Mouse (Mus musculus): ENCODE measurements around the gene Wdr62. TPM values are rescaled to one million over a fixed set of nuclear protein-coding genes. Genes with fewer than 3 reads are reported as not detected.

Gene Wdr62
- total and polyA plus RNA-seq, 2 experiments from 2014 or later = 2.7 to 3.2 TPM

DNA sequence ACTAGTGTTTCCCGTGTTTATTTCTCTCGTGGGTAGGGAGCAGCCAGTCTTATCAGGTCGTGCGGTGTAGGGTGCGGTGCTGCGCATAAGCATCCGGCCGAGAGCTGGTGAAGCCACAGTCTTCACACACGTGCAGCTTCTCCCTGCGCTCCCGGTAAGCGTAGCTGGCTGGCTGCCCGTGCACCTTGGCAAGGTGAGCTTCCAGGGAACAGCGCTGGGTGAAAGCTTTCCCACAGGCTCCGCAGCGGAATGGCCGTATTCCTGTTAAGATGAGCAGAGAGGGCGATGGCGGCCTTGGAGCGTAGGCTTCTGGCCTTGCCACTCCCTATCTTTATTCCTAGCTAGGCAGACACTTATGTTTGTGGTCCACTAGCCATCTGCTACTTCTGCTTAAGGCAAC lies 46.8 kb downstream of the Wdr62 start:
- Histone ChIP-seq H3K36me3 (ENCODE audit: insufficient read depth) (peaks cover 18% of the 10 kb centered on the region), H3K4me1 (ENCODE audit: insufficient read depth) (0 out of 2 replicates have a peak, but pooled peaks cover 5% of the 10 kb centered on the region), H3K27ac (ENCODE audit: low read depth, low read length) (no peak overlapping the region), H3K4me2 (ENCODE audit: low read depth) (no peak overlapping the region), H3K9me3 (ENCODE audit: low read length) (no peaks in the 10 kb centered on the region), H3K4me3 (ENCODE audit: low read depth, low read length) (no peak overlapping the region), H3K27me3 (ENCODE audit: insufficient read depth, low read length) (no peaks in the 10 kb centered on the region), H3K9ac (no peak overlapping the region)
- no peak for TF ChIP-seq CTCF (IDR thresholded peaks at IDR 0.05; ENCODE audit: low read depth)
- 91% methylated on average over 20 of the region's 20 CpGs for WGBS
- ATAC-seq (no peak), DNase-seq (no peak)

GRCm38 (mm10) chr7:30232631-30233148 lies 47.5 kb downstream of the Wdr62 start:
- peak overlapping the region; percentile 69 for H3K4me3 ChIP-seq (ENCODE audit: low read depth, low read length)
- peak overlapping the region; percentile 64 for H3K4me2 ChIP-seq (ENCODE audit: low read depth)
- WGBS = 5% methylated on average over 24 of the region's 24 CpGs
- H3K9me3 ChIP-seq (ENCODE audit: low read length) = no peaks in the 10 kb centered on the region
- H3K4me1 ChIP-seq (ENCODE audit: insufficient read depth) = 0 out of 2 replicates have a peak, but pooled peaks cover 5% of the 10 kb centered on the region
- H3K36me3 ChIP-seq (ENCODE audit: insufficient read depth) = peaks cover 22% of the 10 kb centered on the region
- H3K27ac ChIP-seq (ENCODE audit: low read depth, low read length) = peak overlapping the region; percentile 97
- TF ChIP-seq CTCF (IDR thresholded peaks at IDR 0.05; ENCODE audit: low read depth) = peak; percentile 61
- H3K9ac ChIP-seq = peak overlapping the region; percentile 67
- no peaks in the 10 kb centered on the region for H3K27me3 ChIP-seq (ENCODE audit: insufficient read depth, low read length)
- DNase-seq = peak; percentile 35
- ATAC-seq = no peak

- 1% methylated on average over 67 of the region's 67 CpGs for whole genome bisulfite sequencing
- 0 out of 2 replicates have a peak, but pooled peaks cover 5% of the 10 kb centered on the region for H3K4me1 ChIP-seq (ENCODE audit: insufficient read depth)
- ATAC-seq = peak; percentile 97
These were observed 48.4 kb downstream of the Wdr62 start, which contains the start of the genes Polr2i and Tbcb for GRCm38 (mm10) chr7:30231669-30232454. Gene Polr2i, plus strand, starts transcription at chr7:30231948. Gene Tbcb, minus strand, starts transcription at chr7:30232272.

GRCm38 (mm10) chr7:30231328-30231668 lies 48.9 kb downstream of the Wdr62 start:
- peak overlapping the region; percentile 64 for H3K4me2 ChIP-seq (ENCODE audit: low read depth)
- H3K27me3 ChIP-seq (ENCODE audit: insufficient read depth, low read length) = no peaks in the 10 kb centered on the region
- no peaks in the 10 kb centered on the region for H3K9me3 ChIP-seq (ENCODE audit: low read length)
- DNase-seq = no peak
- H3K27ac ChIP-seq (ENCODE audit: low read depth, low read length) = peak overlapping the region; percentile 97
- 0% methylated on average over 16 of the region's 16 CpGs for WGBS
- TF ChIP-seq CTCF (IDR thresholded peaks at IDR 0.05; ENCODE audit: low read depth) = no peak
- peak overlapping the region; percentile 69 for H3K4me3 ChIP-seq (ENCODE audit: low read depth, low read length)
- H3K9ac ChIP-seq = peak overlapping the region; percentile 67
- H3K36me3 ChIP-seq (ENCODE audit: insufficient read depth) = peaks cover 36% of the 10 kb centered on the region
- H3K4me1 ChIP-seq (ENCODE audit: insufficient read depth) = 0 out of 2 replicates have a peak, but pooled peaks cover 5% of the 10 kb centered on the region
- ATAC-seq = no peak; the same call in 1 of the 2 replicates

More at GRCm38 (mm10) chr7:30231669-30232454, 48.4 kb downstream of the Wdr62 start, which contains the start of the genes Polr2i and Tbcb:
- Histone ChIP-seq H3K9ac (peak within 1 kb of the TSS; percentile 67), H3K27me3 (ENCODE audit: insufficient read depth, low read length) (no peaks in the 10 kb centered on the region), H3K36me3 (ENCODE audit: insufficient read depth) (peaks cover 30% of the 10 kb centered on the region), H3K4me2 (ENCODE audit: low read depth) (peak within 1 kb of the TSS; percentile 64), H3K27ac (ENCODE audit: low read depth, low read length) (peak within 1 kb of the TSS; percentile 97), H3K9me3 (ENCODE audit: low read length) (no peaks in the 10 kb centered on the region), H3K4me3 (ENCODE audit: low read depth, low read length) (peak within 1 kb of the TSS; percentile 69)
- DNase-seq = peak; percentile 99
- no peak; the same call in 1 of the 2 replicates for TF ChIP-seq CTCF (IDR thresholded peaks at IDR 0.05; ENCODE audit: low read depth)

GRCm38 (mm10) chr7:30224206-30224605 lies 56.0 kb downstream of the Wdr62 start:
- Histone ChIP-seq H3K27ac (ENCODE audit: low read depth, low read length) (no peak overlapping the region), H3K4me3 (ENCODE audit: low read depth, low read length) (no peak overlapping the region), H3K4me2 (ENCODE audit: low read depth) (no peak overlapping the region), H3K9me3 (ENCODE audit: low read length) (no peaks in the 10 kb centered on the region), H3K36me3 (ENCODE audit: insufficient read depth) (peaks cover 51% of the 10 kb centered on the region), H3K4me1 (ENCODE audit: insufficient read depth) (no peaks in the 10 kb centered on the region; the same call in 1 of the 2 replicates), H3K9ac (no peak overlapping the region), H3K27me3 (ENCODE audit: insufficient read depth, low read length) (no peaks in the 10 kb centered on the region)
- 89% methylated on average over 12 of the region's 12 CpGs for WGBS
- no peak for TF ChIP-seq CTCF (IDR thresholded peaks at IDR 0.05; ENCODE audit: low read depth)
- ATAC-seq (no peak), DNase-seq (no peak)

DNA sequence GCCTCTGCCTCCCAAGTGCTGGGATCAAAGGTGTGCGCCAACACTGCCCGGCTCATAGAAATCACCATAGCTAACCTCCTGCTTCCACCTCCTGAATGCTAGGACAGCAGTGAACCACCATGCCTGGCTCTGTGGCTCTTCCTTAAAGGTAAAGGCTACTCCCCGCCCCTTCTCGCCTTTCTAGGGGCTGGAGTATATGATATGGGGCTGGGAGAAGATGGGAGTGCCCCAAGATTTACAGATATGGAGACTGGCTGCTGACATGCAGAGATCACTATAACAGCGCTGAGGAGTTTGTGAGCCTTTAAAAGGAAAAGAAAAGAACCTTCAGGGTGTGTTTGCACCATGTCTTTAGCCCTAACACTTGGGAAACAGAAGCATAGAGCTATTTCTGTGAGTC lies 58.0 kb downstream of the Wdr62 start:
- no peak overlapping the region for H3K4me2 ChIP-seq (ENCODE audit: low read depth)
- no peak overlapping the region for H3K4me3 ChIP-seq (ENCODE audit: low read depth, low read length)
- no peak overlapping the region for H3K27ac ChIP-seq (ENCODE audit: low read depth, low read length)
- WGBS = 97% methylated on average over 5 of the region's 5 CpGs
- no peak overlapping the region for H3K9ac ChIP-seq
- DNase-seq = no peak
- no peaks in the 10 kb centered on the region; the same call in 1 of the 2 replicates for H3K4me1 ChIP-seq (ENCODE audit: insufficient read depth)
- no peaks in the 10 kb centered on the region for H3K9me3 ChIP-seq (ENCODE audit: low read length)
- no peak for ATAC-seq
- TF ChIP-seq CTCF (IDR thresholded peaks at IDR 0.05; ENCODE audit: low read depth) = no peak
- peaks cover 42% of the 10 kb centered on the region for H3K36me3 ChIP-seq (ENCODE audit: insufficient read depth)
- no peaks in the 10 kb centered on the region for H3K27me3 ChIP-seq (ENCODE audit: insufficient read depth, low read length)

GRCm38 (mm10) chr7:30221433-30221832 lies 58.8 kb downstream of the Wdr62 start:
- Histone ChIP-seq H3K4me1 (ENCODE audit: insufficient read depth) (no peaks in the 10 kb centered on the region; the same call in 1 of the 2 replicates), H3K27ac (ENCODE audit: low read depth, low read length) (no peak overlapping the region), H3K4me2 (ENCODE audit: low read depth) (no peak overlapping the region), H3K36me3 (ENCODE audit: insufficient read depth) (peaks cover 34% of the 10 kb centered on the region), H3K4me3 (ENCODE audit: low read depth, low read length) (no peak overlapping the region), H3K9me3 (ENCODE audit: low read length) (no peaks in the 10 kb centered on the region), H3K9ac (no peak overlapping the region), H3K27me3 (ENCODE audit: insufficient read depth, low read length) (no peaks in the 10 kb centered on the region)
- ATAC-seq = no peak
- WGBS = 69% methylated on average over 3 of the region's 3 CpGs
- no peak for TF ChIP-seq CTCF (IDR thresholded peaks at IDR 0.05; ENCODE audit: low read depth)
- DNase-seq = no peak
